Mouse (Mus musculus) WW6 (cell line): ENCODE results near the gene Sun3.

Experiments
- DNase-seq: peaks from one replicate; pipeline ENCODE4 v3.0.0-alpha.2; 2013; ENCODE audit warnings: low read depth, low spot score

The Sun3 gene

DNA sequence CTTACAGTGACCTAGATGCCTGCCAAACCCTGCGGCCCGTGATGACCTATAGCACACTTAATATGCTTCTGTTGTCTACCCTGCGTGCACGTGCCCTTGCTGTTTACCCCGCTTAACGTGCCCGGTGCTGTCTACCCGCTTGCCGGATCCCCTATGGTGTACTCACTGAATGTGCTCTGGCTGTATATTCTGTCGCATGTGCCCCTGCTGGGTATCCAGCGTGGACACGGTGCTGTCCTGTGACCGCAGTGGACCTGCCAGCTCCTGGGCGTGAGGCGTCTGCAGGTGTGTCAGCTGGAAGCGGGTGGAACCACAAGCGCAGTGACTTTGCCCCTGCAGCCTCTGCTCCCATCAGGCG, at the start of gene Sun3:
TSS of gene Sun3 (minus strand) at position 289 of the 358 bp plus-strand sequence.
- DNase-seq: no peak

GRCm38 (mm10) chr11:9076444-9076843, 27.7 kb upstream of the Sun3 start:
- DNase-seq: no peak

DNA sequence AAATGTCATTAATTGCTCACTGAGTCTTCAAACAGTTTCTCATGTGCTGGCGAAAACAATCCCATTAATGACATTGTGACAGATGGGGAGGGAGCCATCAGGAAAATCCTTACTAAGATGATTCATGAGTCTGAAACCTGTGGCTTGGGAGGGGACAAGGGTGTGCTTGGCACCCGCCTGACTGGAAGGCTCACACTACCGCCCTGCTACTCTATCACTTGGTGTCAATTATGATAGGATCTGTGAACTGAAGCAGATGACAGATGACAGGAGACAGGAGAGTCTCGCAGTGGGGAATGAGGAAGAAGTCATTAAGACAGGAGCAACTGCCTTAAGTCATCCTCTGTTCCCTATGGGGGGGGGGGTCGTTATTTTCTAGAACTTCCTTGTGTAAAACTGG, 11.7 kb upstream of the Sun3 start:
- DNase-seq: no peak

GRCm38 (mm10) chr11:9060029-9060428, 11.2 kb upstream of the Sun3 start:
- no peak for DNase-seq

DNA sequence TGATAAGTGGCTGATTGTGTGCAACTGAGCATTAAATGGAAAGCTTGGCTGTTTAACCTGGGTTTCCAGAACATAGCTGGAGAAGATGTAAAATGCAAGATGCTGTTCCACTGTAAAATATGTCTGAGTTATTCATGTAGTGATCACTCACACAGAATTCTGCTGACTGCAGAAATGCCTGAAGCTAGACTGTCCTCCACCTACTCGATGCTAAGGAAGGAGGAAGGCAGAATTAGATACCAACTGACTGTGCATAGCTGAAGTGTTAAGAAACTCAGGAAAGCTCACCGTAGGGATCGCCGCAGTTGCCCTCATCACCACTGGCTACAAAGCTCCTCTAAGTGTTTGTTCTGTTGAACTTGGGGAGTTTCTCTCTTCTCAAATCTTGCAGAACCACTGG, 8.9 kb upstream of the Sun3 start:
- DNase-seq: no peak

DNA sequence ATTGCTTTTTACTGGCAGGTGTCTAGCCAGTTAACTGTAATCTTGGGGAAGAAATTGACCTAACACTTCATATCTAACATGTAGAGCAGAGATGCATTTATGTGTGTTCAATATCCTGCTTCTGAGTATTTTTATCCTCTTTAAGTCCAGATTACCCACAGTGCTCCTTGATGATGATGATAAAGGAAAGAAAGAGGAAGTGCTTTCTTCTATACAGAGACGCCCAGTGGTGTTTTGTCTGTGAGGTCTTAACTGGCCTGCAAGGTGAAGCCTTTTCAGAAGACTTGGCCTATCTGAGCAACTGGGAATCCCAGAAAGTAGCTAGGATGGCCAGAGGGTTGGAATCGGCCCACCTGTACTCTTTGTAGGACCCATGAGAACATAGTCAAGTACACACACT, 8.1 kb upstream of the Sun3 start:
- no peak for DNase-seq

GRCm38 (mm10) chr11:9051895-9052294, 3.1 kb upstream of the Sun3 start:
- no peak for DNase-seq

GRCm38 (mm10) chr11:9050241-9050640, 1.4 kb upstream of the Sun3 start:
- no peak for DNase-seq

DNA sequence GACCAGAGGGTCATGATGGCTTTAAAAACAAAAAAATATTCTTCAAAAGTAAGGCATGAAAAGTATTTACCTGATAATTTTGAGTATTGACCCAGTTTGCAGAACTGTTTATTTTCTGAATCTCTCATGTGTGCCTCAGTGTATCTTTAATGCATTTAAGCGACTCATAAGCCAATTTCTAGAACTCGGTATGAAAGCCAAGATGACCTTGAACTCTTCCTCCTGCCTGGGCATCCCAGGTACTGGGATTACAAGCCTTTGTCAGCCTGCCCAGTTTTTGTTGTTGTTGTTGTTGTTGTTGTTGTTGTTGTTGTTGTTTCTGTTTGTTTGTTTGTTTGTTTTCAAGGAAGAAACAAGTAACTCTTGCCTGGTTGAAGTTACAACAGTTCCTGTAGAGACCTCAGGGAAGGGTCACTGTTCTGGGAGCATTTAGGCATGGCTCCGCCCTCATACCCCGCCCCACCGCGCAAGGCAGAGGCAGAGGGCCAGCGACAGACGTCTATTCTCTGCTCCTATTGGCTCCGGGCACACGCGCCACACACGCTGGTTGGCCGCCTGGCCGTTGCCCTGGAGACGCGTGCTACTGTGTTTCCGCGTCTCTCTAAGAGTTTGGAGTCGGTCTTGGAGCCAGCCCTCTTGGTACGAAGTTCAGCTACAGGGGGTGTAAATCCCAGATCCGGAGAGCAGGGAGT, 634 bp downstream of the Sun3 start, which contains the start of gene Gm11992:
TSS of gene Gm11992 (plus strand) at position 584 of the 692 bp plus-strand sequence.
- DNase-seq: peak; percentile 90

DNA sequence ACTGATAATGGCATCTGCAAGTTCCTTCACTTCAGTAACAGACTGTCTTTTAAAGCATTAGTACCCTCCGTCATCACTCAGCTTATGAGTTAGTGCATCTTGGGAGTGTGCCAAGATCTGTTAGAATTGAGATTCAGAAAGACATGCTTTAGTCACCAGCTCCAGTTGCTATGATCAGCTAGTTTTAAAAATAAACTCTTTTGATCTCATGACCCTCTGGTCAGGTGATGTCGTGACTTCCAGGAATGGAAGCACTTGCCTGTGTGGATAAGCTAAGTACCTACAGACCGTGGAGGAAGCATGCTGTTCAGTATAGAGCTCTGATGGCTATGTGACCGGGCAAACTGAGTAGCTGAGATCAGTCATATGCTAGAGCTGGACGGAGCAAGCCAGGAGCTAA, 1.7 kb downstream of the Sun3 start:
- DNase-seq: no peak

DNA sequence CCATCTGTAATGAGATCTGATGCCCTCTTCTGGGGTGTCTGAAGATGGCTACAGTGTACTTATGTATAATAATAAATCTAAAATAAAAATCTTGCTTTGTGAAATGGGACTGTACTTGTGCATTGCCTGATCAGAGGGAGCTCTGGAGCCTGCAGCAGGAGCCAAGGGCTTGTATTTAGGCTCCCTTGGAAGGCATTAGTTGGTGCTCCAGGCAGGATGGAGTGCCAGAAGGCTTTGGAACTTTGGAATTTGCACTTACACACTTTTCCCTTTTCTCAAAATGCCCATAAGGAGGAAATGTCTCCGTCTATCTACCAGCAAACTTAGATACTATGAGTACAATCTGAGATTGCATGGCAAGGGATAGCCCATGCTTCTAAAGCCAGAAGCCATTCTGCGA, 2.2 kb downstream of the Sun3 start:
- DNase-seq: no peak

- no peak for DNase-seq
These were observed 17.3 kb downstream of the Sun3 start for GRCm38 (mm10) chr11:9031530-9031929.

GRCm38 (mm10) chr11:9025211-9025610, 23.6 kb downstream of the Sun3 start:
- no peak for DNase-seq

DNA sequence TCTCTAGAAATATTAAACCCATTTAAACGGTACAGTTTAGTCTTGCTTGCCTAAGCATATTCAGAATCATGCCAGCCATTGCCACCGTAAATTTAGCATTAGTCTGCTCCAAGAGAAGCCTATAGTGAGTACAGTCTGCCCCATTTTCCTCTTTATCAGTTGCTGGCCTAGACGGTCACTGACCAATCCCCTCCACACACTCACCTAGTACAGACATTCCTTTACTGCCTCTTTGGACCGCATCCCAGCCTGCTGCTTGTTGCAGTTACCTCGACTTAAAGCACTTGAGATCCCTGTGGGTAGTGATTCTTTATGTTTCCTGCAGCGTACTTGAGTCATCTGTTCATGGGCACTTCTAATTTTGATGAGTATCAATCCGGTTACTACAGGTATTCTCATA, 24.0 kb downstream of the Sun3 start:
- DNase-seq: no peak

GRCm38 (mm10) chr11:9020207-9020606, 28.6 kb downstream of the Sun3 start:
- no peak for DNase-seq

GRCm38 (mm10) chr11:9018491-9019267, 30.1 kb downstream of the Sun3 start:
- no peak for DNase-seq

GRCm38 (mm10) chr11:9014740-9015139, 34.1 kb downstream of the Sun3 start:
- no peak for DNase-seq

DNA sequence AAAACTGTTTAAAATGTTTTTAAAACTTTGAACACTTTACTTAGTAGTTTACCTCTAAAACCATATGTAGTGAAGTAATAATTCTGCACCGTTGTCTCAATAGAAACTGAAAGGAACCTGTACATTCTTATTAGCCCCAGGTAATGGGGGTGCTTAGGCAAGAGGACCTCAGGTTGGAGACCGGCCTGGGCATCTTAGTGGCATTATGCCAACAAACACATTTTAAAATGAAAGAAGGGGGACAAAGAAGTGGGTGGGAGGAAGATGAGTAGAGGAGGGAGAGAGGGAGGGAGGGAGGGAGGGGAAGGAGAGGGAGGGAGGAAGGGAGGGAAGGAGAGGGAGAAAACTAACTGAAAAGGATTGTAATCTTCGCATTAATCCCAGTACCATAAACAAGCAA, 37.4 kb downstream of the Sun3 start:
- DNase-seq: no peak

DNA sequence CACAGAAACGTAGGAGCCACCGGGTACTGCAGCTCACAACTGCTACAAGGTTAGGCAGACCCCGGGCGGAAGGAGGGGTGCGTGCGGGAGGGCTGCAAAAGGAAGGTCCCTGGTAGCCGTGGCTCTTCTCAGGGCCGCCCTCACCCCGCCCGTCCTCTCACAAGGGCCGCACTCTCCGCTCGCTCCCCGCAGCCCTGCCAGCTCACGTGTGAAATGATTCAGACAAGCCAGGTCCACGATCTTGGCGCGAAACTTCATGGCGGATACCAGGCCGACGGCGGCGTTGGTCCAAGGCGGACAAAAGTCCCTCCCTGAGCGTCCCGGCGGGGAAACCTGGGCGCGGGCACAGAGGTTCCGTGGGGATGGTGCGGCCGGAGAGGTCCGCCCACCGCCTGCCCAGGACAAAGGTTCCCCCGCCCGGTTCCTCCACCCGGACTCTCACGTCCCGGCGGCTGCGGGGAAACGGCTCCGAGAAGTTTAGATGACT, 37.9 kb downstream of the Sun3 start, which contains the start of gene Hus1:
TSS of gene Hus1 (minus strand) at position 339 of the 487 bp plus-strand sequence.
- peak; percentile 76 for DNase-seq

- peak; percentile 22 for DNase-seq
These were observed 38.4 kb downstream of the Sun3 start for GRCm38 (mm10) chr11:9010416-9010815.

DNA sequence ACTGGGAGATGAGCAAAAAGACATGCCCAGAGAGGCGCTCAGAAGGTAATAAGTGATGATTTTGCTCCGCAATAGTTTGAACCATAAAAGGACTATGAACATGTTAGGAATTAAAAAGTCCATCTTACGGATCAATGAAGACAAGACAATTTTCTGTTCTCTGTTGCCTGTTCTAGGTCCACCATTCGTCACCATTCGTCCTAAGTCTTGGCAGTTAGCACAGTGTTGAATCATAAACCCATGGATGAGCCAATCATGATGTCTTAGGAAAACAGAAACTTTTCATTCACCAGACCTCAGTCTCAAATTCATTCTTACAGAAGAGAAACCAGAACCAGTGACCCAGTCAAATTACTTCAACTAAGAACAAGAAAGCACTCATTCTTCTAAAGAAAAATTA, 40.0 kb downstream of the Sun3 start:
- no peak for DNase-seq

- no peak for DNase-seq
These were observed 60.7 kb downstream of the Sun3 start for GRCm38 (mm10) chr11:8988084-8988483.

DNA sequence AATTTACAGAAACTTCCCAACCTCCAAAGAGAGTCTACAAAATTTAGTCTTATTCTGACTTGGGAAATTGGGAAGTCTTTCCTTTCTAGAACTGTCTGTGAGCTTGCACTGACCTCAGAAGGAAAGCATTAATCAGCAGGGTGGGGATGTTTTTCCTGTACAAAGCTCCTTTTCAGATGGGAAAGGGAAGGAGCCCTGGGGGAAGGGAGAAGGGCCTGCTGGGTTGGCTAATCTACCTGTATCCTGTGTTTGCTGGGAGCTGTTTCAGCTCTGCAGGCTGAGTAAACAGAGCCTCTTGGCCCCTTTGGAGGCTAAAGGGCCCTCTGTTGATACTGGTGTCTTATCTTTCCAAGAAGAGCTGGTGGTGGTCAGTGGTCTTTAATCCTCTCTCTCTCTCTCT, 62.7 kb downstream of the Sun3 start:
- no peak for DNase-seq
